Mouse (Mus musculus): ENCODE results near the gene Arl5a.

The Arl5a gene

DNA sequence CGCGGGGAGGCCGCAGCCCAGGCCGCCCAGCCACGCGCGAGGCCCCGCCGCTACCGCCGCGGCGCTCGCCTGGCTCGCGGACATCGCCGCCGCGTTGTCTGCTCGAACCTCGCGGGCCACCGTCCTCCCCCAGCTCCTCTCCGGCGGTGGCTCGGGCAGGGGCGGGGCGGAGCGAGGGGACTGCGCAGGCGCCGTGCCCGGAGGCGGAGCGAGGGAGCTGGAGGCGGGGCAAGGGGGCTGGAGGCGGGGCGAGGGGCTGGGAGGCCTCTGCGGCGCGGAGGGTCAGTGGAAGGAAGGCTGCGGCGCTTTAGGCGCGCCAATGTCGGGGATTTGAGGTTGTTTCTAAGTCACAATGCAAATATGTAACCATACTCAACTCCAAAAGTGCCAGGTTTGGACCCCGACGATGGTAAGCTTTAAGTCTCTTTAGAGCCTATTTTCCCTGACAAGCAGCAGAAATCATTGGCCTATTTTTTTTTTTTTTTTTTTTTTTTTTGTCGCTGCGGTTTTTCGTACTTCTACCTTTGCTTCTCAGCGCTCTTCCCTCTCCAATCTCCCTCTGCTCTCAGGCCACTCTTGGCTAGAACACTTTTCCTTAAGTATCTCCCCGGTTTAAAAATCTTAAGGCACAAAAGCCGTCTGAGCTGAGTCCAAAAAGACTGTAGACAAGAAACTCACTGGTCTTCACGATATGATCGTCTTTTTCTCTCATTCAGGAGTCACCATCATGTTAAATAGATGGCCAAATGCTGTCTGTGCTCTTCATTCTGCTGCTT, at the start of gene Arl5a:
Gene Arl5a, minus strand, starts transcription at position 155 of the 776 bp plus-strand sequence.
- DNase-seq: peak; percentile 95 to 97

DNA sequence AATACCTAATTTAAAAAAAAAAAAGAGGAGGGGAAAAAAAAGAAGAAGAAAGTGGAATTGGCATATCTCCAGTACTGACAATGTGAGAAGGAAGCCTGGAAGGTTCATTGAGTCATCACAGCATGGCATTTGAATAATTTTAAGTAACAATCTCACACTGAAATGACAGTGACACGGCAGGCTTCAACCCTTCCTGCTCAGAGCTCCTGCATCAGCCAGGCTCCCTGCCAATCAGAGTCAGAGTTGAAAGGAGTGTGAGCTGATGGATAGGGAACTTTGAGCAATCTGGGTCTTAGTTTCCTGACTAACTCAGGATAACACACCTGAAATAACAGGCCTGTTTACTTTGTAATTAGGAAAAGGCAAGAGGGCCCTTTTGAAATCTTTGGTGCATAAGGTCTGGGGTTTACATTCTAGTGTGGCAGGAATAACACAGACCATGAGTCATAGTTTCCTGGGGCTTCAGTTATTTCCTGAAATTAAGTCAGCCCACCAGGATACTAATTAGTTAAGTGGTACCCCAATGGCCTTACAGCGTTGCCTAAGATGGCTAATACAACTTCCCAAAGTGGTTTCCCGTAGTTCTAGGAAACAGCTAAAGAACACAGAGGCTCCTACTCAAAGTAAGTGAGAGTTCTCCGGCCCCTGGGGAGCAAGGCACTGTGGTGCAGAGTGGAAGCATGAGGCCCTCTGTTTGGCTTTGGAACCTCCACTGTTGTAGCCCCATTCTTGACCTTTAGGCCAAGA, 47.0 kb upstream of the Arl5a start:
- no peak for DNase-seq

DNA sequence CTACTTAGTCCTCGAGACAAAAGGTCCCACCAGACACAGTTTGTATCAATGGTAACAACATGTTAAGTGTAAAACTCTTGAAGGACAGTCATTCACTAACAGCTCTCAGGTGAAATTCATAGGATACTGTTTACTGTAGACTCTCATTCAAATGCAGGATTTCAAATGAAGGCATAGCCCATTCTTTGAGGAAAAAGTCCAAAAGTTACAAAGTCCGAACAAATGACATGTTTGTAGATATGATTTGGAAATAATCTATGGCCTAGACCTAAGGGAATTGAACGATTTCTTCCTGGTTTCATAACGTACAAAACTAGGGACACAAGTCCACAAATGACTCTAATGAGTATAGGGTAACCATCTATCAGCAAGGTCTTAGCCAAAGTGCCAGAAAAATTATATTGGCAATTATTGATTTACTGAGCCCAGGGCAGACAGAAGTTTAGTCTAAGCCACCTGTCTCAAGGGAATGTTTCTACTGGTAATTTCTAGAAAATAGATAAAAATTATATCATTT, 45.4 kb upstream of the Arl5a start:
- no peak for DNase-seq

DNA sequence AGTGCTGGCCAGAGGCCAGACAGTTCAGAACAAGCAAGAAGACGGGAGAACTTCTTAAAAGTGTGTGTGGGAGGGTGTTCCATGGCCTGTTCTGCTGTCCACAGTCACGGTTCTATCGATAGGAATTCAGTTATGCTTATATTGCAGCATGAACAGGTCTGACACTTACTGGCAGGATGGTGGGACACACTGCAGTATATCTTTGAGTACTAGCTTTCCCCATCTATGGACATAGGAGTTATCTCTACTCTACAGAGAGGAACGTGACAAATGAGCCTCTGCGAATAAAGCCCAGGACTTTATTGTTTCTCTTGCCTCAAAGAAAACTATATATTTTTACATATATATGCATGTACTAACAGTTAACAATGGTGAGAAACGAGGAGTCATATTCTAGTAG, 42.9 kb upstream of the Arl5a start:
- no peak for DNase-seq

DNA sequence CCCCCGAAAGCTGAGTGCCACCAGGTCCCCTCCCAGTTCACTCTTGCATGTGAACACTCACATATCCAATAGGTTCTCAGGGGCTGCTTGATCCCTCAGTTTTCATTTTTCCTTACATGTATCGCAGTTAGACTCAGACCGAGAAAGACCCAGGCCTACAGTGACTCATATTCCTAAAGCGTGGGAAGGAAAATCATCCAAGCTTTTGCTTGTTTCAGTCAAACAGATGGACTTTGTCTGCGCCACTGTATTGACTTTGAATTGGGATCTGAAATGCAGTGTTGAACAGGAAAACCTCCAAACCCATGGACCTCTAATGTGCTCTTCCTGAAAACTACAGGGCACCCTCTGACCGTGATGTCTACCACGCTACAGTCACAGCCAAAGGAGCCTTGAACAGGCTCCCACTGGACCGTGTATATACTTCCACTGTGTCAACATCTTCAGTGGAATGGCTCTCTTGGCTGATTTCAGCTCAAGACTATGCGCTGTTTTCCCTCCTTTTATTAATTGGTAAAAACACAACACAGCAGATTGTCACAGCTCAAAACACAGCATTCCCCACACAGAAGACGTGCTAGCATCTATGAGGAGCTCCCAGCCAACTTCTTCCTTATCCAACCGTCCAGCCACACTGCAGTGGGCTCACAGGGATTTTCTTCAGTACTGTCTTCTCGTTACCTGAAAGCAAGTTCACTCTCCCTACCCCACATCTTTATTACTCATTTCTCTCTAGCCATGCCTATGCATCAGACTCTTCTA, 36.7 kb upstream of the Arl5a start:
- DNase-seq: no peak

DNA sequence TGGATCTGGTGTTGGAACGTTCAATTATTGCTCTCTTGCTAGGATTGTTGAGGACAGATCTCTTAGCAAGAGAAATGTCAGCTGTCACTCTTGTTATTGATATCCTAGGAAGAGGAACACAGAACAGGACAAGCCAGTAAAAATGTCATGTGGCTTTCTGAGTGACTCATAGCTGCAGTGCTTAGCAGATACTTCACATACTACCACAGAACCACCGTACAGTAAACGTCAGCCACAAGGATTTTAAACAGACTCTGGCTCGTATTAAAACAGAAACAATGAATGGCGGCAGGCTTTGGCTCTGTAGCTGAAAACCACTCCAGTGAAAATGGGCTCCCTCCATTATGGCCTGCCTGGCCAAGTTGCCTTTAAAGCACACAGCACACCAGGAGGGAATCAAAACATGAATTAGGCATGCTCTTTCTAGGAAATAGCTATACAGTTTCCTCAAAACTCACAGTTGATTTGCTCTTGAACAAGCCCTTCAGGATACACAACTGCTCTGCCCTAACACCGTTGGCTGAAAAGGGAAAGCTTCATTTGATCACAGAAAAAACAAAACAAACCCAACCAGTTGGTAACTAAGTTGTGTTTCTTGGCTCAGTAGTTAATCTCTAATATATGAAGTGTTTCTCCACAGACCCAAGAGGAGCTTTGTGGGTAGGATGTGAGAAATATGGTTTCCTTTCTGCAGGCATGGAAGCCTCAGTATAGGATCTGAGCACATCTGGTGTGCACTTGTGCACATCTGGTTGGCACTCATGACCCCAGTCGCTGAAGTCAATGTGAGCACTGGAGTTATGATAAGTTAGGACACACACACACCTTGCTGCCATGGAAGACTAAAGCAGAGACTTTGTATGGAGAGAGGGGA, 31.1 kb upstream of the Arl5a start:
- no peak for DNase-seq

DNA sequence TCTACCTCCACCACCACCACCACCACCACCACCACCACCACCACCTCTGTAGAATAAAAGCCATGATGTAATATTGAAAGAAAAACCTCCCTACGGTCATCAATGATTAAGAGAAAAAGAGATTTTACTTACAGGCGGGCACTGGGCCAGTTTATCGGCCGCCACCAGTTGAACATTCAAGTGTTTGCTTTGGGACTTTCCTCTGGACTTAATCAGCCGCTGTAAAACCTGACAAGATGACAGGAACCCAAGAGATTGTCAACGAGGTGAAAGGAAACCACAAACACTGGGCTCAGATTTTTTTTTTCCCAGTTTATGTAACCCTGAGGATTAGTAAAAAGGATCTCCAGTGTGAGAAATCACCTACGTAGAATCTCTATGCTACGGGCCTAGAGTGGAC, 25.1 kb upstream of the Arl5a start:
- no peak for DNase-seq

DNA sequence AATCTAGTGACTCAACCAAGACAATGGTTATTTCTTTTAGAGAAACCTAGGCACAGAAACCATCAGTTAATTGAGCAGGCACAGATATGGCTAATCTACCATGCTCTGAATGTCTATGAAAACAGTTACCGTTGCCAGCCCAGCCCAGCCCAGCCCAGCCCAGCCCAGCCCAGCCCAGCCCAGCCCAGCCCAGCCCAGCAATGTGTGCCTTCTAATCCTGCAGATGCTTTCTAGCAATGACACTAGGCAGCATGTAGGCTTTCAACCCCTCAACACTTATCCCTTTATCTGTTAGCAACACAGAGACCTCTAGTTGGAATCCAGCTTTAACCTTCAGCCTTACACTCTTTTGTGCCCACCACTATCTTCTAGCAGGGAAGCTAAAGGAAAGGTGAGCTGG, 24.2 kb upstream of the Arl5a start:
- DNase-seq: no peak

DNA sequence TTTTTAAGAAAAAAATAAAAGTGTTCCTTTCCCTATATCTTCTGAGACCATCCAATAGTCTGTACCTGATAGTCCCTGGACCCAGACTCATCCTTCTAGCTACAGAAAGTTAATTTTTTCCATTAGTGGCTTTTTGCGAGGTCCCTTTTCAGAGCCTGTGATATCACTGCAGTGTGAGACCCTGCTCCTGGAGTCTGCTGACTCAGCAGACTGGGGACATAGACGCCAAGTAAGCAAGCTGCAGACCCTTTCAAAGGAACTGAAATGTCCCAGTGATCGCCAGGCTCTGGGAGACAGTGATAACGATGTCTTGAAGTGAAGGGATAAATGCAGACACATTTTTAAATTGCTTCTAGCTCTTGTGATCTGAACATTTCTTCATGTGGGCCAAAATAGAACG, 21.9 kb upstream of the Arl5a start:
- no peak for DNase-seq

DNA sequence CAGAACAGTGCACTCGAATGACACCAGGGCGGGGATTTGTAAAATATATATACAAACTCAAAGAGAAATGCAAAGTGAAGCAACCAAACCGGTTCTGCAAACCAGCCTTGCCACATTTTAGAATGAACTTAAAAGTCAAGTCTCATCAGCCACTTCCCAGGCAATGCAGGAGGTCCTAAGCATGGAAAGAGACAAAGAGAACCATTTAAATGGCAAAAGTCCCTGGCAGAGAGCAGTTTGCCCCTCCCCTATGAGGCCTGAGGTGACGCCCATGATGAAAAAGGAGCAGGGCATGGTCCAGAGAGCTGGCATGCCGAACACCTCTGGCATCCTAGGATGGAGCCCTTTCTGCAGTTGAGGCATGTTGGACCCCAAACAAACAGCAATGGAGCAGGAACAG, 17.4 kb upstream of the Arl5a start:
- DNase-seq: no peak

DNA sequence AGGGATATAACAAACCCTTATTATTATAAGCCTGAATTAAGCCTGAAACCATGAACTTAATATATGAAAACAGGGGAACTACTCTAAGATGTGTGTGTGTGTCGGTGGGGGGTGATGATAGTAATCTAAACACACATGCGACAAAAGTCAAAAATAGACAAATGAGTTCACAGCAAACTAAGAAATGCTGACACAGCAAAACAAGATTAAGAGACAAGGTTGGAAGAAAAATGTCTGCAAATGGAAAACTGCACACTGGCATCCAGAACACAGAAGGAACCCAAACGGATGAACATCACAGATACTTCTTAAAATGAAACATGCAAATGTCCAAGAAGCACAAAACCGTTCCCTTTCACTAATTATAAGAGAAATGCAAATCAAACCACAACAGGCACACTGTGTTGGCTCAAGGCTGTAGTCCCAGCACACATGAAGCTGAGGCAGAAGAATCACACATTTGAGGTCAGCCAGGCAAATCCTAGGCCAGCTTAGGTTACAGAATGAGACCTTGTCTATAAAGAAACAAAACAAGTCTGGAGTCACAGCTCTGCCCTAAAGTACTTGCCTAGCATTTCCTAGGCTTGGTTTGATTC, 15.8 kb upstream of the Arl5a start:
- DNase-seq: no peak

DNA sequence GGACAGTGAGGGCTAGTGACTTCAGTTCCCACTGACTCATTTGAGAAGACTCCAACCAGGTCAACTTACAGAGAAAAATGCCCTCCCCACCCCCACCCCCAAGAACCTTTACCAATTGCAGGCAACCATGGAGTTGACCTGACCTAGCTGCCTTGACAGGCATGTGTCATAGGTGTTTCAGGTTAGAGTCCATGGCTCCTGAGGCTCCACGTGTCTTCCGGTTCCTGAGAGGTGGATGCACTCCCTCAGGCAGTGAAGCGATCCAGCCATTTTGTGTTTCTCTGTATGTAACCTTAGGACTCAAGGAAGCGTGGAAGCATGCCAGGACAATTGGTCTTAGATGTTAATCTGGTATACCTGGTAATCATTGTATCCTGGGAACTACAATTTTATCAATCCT, 13.7 kb upstream of the Arl5a start:
- DNase-seq: peak in 1 of 2 experiments; percentile 12

DNA sequence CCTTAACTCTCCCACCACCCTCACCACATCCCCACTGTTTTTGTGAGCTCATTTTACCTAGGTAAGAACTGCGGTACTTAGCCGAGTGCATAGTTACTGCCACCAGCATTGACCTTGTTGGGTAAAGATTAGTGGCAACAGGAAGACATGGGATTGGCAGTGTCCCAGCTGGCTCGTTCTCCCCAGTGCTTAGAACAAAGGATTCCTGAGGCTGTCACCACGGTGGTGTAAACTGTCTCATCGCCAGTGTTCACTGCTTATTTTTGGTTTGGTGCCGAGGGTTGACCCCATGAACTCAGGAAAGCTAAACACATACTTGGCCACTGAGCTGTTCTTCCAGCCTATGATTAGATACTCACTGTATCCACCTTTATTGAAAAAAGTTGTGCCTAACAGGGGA, 13.3 kb upstream of the Arl5a start:
- peak; percentile 87 to 90 for DNase-seq

DNA sequence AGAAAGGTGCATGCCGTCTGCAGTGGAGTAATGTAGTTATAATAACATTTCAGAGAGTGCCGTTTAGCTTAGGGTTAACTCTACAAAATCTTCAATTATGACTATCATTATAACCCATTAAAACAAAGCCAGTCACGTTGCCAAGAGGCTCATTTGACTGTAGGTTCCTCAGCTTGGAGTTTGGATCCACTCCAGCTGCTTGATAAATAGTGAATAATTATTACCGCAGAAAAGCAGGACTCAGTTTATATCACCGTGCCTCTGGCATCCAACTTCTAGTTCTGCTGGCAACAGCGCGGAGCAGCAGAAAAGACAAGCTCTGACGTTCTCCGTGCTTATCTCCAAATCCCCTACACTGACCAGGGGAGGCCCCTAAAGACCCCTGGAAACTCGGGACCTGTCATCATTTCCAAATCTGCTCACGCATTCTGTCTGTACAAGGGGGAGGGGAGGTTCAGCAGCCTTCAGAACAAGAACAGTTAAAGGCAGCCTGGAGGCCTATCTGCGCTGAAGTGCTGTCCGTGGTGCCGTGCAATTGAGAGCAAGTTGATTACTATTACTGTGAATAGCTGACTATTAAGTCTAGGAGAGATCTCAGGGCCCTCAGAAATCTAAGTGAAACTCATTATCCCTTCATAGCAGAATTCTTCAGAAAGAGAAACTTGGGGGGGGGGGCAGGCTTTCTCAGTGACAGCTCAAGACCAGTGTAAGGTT, 11.4 kb upstream of the Arl5a start:
- DNase-seq: no peak

DNA sequence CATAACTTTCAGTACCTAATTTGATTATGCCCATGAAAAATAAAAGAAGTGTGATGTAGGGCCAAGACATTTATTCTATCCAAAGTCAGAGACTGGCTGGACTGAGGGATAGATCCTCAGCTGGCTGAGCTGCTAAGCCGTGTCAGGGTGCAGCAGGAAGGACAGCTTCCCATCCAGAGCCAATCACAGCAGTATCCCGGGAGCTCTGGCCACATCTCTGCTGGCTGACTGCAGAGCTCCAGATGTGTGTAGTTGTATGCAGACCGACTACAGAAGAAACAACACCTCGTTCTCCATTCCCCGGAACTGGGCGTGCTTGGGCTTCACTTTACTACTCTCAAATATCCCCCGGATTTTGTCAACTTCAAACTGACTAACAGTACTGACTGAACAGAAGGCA, 8.7 kb upstream of the Arl5a start:
- no peak for DNase-seq

DNA sequence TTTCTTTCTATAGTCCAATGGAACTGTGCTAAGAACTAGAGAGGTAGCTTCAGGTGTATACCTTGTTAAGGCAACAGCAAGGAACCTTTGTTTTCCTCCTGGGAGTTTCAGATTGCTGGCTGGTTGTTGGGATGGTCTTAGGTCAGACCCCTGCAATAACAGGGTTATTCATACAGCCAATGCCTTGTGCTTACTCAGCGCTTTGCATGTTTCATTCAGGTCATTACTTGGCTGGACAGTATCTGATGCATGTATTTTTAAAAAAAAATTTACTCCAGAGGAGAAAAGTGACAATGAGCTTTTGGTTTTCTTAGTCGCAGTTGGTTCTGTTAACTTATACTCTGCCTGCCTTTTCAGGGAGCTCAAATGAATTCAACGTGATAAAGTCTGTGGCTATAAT, 2.7 kb upstream of the Arl5a start:
- no peak for DNase-seq

DNA sequence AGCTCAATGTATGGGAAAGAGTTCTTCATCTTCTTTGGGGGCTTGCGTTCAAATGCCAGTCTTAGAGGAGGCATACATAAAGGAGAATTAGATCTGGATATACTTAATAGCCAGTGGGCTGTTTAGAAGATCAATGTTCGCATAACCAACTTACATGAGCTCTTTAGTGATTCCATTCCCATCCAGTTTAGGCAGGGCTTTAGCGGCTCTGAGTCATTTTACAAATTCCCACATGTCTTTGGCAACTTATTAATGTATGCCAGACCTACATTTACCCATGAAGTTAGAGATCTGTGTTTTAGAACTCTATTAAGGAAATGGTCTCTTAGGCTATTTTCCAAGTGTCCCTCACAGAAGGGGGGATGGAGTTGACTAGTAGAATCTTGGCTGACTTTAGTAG, 1.3 kb upstream of the Arl5a start:
- DNase-seq: no peak

DNA sequence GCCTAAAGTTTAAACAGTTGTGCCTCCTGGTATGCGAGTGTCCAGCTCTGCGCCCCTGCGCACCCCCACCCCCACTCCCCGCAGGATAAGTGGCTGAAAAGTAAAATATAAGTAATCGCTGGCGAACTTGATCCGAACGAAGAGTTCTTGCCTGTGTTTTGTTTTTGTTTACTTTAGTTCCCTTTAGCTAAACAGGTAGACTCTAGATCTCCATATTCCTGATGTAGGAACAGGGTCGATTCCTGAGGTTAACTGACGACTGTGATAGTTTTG, 758 bp upstream of the Arl5a start:
- no peak for DNase-seq

DNA sequence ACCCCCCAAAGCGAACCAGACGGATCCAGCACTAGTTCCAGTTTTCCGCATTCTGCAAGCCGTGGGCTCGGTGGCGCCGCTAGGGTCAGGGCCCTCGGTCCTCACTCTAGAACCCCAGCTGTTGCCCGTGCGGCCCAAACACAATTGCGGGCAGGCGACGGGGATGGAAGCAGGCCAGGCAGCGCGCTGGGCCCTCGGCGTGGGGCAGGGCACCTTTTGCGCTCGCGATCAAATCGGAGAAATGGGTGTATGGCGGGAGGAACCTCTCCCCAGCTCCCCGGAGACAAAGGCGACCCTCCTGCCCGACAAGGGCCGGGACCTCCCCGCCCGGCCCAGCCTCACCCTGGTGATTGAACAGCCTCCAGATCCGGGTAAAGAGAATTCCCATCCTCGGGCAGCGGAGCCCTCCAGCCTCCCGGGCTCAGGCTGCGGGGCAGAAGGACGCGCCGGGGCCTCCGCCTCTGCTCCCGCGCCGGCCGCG, 413 bp downstream of the Arl5a start:
- DNase-seq: peak; percentile 50 to 67

DNA sequence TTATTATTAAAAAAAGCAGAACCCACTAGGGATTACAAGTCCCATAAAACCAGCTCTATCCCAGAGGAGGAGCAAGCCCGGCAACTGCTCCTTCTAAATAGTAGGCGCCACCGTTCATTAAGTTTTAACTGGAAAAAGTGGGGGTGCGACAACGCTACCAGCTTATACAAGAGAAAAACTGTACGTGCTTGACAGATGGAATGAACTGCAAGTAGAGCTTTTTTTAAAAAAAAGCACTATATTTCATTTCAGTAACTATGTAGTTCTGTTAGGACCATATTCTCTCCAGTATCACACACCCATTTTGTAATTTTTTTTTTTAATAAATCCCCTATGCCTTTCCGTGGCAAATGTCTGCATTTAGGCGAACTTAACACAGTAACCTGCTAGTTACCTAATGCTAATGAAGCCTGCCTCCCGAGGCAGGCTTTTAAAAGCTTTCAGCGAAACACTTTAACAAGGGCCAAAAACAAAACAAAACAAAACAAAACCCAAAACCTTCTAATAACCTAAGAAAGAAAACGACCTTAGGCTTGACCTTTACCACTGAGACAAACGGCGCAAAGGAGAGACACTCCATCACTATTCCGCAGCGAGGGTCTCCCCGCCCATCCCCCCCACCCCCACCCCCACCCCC, 972 bp downstream of the Arl5a start:
- DNase-seq: peak in 1 of 2 experiments; percentile 27
